Mouse (Mus musculus): ENCODE data around the gene Stk31. TPM values are rescaled to one million over a fixed set of nuclear protein-coding genes. Genes with fewer than 3 reads are reported as not detected.

The Stk31 gene
- polyA plus RNA-seq, 3 experiments from 2014 or later, result not detected

Other genes starting within 250 kb of the Stk31 start
- 1 to 10 TPM; 4.6 to 5.2 (median 5.1) TPM for gene Igf2bp3, start 180.6 kb upstream of the Stk31 start, polyA plus RNA-seq (2017; shearing (Covaris generic))
- gene Tra2a, start 131.6 kb upstream of the Stk31 start, polyA plus RNA-seq (2017; shearing (Covaris generic)), result 10 to 100 TPM; 30.2 to 49.2 (median 34.7) TPM
- 10 to 100 TPM in 2 of 3 experiments, 1 to 10 TPM in 1; 5.9 to 17.6 (median 15.4) TPM for gene Ccdc126, start 76.3 kb upstream of the Stk31 start, polyA plus RNA-seq (2017; shearing (Covaris generic))
- 1 to 10 TPM; 4.0 to 5.4 (median 4.2) TPM for gene Fam221a, start 27.9 kb upstream of the Stk31 start, polyA plus RNA-seq (2017; shearing (Covaris generic))